Mouse (Mus musculus) cerebellum, postnatal 10 days (tissue): ENCODE data around the gene Mvk.

Experiments used
- DNase-seq, 2 experiments: peaks; one replicate each; pipeline ENCODE4 v3.0.0; 2021; ENCODE audit warnings: mixed read lengths in 2 of 2

Gene Mvk

DNA sequence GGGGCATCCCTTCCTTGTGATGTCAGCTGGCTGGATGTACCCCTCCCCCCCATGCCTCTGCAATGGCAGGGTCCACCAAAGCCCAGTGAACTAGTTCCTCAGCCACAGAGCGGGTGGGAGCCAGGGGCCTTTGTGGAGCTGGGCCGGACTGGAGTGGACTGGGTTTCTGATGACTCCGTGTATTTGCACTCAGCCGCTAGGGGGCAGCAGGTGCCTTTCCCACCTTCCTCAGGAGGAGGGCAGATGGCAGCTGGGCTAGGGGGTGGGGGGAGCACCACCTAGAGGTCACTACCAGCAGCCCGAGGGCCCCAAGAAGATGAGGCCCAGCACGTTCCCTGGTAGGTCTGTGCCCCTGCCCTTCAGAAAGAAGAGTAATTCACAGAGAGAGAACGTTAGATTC, 17.2 kb downstream of the Mvk start:
- peak; percentile 92 to 94 for DNase-seq

DNA sequence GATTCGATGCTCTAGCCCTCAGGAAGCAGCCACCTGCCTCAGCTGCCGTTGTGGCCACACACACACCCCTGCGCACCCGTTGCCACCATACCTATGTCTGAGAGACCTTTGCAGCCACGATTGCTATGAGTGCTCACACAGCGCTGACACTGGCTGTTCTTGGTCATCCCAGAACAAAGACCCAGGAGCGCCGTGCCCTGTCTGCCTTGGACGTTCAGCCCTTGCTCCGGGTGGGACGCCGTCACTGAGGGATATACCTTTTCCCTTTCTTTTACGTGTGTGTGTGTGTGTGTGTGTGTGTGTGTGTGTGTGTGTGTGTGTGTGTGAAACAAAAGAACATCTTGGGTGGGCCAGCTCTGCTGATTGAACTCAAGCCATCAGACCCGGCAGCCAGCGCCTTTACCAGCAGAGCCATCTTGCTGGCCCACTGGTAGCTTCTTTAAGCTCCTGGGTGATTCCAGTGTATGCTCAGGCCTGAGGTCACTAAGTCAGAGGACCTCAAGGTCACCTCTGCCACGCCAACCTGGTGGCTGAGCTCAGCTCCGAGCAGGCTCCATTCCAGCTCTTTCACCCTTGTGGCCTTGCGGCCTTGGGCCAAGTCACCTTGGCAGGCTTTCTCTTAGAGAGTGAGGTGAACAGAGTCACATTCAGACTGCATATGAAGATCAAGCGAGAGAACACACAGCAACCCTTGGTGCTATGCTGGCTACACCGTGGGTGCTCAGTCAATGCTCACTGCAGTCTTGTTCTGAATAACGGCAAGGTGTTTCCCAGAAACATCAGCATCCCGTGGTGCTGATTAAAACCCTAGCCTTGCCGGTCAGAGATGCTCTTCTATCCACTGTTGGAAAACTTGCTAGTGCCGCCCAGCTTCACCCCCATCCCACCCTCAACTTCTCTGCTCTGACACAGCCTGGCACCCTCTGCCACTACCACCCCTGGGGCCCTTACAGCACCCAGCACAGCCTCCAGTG, 18.3 kb downstream of the Mvk start:
- peak; percentile 41 to 57 for DNase-seq

DNA sequence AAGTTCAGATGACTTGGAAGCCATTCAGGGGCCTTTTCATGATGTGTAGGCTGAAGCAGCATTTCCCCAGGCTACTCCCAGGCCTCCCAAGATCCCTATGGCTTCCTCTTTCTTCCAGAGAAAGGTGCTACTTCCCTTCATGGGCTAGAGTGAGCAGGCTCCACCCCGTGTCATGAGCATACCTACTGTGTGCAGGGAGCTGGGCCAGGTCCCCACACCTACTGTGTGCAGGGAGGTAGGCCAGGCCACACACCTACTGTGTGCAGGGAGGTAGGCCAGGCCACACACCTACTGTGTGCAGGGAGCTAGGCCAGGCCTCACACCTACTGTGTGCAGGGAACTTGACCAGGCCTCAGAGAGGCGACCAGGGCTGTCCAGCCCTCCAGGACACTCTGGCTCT, 20.5 kb downstream of the Mvk start:
- no peak for DNase-seq

DNA sequence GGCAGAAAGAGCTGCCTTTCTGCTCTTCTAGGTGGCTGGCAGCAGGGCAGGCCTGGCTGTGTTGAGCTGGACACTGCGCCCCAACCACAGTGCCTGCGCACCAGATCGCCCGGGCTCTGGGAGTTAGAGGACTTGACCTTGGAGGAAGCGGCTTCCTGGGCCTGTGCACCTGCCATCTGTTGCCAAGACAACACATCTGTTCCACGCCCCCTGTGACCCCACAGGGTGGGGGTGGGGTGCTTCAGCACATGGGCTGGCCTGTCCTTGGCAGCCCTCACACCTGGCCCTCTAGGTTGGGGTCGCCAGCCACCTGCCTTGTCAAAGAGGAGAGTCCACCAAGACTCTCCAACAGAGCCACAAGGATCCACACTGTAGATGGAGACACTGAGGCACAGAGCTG, 21.6 kb downstream of the Mvk start:
- DNase-seq: no peak

DNA sequence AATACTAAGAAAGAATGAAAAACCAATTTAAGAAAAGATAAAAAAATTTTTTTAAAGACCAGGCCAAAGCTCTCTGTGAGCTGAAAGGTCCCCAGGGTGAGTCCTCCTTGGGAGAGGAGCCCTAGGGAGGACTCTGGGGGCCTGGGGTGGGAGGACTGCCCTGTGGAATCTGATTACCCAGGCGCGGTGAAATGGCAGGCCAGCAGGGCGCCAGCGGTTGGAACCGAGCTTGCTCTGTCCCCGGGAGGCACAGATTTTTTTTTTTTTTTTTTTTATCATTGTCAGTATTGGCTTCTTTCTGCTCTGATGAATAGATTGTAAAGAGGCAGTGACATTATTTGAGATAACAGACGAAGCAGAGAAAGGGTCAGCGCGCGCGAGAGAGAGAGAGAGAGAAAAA, 22.9 kb downstream of the Mvk start:
- DNase-seq: peak in 1 of 2 experiments; percentile 50

DNA sequence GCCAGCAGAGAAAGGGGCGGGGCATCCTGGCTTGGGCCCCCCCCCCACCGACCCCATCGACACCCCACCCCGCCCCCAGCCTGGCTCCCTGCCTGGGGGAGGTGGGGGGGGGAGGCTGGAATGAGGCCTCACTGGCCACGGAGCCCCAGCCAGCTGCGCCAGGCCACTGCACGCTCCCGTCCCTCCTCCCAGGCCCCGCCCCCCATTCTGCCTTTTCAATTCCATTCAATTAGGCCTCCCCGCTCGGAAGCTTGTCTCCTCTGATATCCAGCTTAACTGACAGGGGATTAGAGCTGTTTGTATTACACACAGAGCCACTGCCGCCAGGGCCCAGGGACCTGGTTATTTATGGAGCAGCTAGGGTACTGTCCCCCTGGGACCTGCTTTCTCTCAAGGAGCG, 23.4 kb downstream of the Mvk start:
- peak; percentile 87 to 90 for DNase-seq

DNA sequence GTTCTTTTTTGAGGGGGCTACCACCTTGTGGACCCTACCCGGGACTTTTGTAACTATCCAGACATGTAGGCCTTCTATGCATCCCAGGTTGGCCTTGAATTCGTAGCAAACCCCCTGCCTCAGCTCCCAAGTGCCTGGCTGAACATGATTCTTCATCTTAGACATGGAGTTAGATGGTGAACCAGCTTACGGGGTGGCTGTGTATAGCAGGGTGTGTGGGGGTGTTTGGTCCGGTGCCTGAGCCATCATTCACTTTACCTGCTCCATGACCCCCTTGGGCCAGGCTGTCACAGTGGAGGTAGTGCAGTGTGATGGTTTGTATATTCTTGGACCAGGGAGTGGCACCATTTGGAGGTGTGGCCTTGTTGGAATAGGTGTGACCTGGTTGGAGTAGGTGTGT, 23.9 kb downstream of the Mvk start:
- DNase-seq: no peak

DNA sequence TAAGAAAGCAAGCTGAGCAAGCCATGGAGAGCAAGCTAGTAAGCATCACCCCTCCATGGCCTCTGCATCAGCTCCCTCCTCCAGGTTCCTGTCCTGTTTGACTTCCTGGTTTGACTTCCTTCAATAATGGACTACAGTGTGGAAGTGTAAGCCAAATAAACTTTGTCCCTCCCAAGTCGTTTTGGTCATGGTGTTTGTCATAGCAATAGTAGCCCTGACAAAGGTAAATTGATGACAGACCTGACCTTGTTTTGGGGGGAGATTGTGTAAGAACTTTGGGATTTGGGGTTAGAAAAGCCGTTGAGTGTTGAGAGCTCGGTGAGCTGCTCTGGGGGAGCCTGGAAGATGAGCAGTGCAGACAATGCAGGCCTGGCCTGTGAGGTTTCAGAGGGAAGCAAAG, 26.3 kb downstream of the Mvk start:
- no peak for DNase-seq

DNA sequence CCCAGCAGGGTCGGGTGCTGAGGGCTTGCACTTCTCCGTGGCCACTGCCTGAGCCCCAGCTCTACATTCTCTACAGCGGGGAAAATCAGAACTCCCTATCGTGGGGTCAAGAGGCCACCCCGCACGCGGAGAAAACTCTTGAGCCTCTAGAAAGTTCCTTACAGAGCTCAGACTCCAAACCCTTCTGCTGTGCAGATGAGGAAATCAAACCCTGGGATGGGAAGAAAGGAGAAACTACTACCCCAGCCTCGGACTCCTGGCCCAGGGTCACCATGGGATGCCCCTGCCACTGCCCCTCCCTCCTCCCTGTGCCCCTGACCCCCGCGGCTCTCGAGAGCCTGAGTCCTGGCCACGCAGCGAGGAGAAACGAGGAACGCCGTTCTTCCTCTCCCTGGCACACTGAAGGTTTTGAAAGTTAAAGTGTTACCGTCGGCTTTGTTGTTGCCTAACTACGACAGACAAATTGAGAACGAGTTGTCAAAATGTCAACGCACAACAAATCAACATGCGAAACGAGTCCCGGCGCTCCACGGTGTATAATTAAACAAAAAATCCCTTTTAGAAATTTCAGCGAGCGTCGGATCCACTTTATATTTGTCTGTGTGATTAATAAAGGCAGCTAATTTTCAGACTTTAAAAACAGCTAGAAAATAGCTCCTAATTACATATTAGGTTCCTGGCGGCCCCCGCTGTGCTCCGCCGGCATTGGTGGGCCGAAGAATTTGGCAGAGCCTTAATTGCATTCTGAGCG, 30.8 kb downstream of the Mvk start:
- DNase-seq: no peak

DNA sequence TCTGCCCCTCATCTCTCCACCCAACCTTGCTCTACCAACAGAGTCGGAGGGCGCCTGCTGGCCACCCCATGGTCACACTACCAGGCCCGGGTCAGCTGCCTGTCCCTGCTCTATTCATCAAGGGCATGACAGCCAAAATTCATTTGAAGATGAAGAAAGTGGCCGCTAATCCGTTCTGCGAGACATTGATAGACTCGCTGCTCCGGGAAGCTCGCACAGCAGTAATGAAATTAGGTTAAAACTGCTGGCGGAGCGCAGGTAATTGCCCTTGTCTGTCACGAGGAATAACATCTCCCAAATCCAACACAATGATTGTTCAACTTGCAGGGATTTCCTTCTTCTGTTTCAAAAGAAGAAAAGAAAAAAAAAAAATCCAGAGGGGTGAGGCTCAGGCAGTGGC, 34.2 kb downstream of the Mvk start:
- DNase-seq: no peak

DNA sequence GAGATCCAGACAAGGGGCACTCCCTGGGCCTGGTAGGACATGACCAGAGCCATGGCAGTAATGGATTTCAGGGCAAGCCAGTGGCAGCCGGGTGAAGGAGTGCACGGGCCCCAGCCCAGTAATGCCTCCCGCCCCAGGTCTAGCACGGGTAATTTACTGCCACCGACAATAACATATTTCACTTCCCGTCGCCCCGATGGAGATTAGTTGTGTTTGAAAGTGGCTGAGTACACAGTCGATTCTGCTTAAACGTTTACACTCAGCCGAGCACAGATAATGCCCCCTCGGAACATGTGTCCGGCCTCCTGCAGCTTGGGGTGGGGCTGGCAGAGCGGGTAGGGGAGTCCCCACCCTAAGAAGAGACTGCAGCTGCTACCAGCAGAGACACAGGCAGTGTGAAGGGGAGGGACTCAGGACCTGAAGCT, 38.5 kb downstream of the Mvk start:
- no peak for DNase-seq

DNA sequence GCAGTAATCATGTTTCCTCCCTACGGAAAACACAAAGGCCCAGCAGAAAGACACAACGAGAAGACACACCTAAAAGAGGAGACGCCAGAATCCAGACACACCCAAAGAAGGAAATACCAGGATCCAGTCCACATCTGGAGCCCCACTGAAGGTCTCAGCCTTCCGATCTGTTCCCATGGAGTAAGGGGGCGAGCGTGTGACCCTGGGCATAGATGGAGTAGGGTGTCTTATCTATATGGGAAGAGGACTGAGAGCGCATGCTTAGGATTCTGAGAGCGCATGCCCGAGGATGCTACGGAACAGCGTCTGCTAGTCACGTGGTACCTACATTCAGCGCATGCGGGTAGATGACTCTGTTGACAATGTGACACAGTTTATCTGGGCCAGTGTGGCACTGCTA, 41.6 kb downstream of the Mvk start:
- no peak for DNase-seq

DNA sequence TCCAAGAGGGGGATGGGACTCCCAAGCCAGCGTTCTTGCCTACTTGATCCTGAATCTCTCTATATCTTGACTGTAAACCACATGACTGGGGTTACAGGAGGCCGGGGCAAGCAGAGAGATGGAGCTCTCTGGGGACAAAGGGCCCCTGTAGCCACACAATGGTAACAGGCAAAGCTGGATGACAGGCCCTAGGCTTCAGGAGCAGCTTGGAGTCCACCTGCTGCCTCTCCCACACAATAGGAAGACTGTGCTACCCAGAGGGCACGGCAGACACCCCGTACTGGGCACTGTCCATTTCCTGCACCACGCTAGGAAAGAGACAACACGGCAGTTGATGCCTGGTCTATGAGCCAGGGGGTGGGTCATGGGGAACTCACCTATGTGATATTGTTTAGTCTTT, 45.5 kb downstream of the Mvk start:
- no peak for DNase-seq

DNA sequence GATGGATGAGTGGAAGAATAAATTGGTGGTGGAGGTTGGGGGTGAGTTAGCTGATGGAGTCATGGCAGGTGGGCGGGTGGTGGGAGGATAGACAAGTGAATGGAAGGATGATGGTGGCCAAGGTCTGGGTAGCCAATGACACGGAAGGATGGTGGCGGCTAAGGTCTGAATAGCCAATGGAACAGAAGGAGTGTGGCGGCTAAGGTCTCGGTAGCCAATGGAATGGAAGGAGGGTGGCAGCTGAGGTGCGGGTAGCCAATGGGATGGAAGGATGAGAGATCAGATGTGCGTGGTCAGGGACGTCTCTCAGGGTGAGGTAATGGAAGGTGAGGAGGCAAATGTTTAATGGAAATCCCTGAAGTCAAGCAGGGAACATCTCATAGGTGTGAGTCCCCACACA, 46.2 kb downstream of the Mvk start:
- no peak for DNase-seq

DNA sequence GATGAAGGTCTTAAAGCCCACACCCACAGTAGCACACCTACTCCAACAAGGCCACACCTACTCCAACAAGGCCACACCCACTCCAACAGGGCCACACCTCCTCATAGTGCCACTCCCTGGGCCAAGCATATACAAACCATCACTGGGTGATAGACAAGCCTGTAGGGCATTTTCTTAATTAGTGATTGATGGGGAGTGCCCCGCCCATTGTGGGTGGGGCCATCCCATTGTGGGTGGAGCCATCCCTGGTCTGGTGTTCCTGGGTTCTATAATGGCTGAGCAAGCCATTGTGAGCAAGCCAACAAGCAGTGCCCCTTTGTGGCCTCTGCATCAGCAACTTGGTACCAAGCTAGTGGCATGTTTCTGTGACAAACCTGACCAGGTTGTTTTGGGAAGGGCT, 50.7 kb downstream of the Mvk start:
- DNase-seq: no peak

DNA sequence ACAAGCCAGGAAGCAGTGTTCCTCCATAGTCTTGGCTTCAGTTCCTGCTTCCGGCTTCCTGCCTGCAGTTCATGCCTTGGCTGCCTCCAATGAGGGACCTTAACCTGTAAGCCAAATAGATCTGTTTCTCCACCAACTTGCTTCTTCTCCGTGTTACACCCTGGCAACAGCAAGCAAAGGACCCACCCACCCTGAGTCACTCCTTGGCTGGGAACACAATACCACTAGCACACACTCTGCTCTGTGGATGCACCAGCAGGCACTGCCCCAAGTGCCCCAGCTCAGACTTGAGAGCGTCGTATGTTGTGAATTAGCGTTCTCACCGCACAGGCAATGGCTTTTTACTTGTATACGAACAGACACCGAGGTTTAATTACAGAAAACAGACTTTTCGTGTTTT, 57.2 kb downstream of the Mvk start:
- DNase-seq: no peak

DNA sequence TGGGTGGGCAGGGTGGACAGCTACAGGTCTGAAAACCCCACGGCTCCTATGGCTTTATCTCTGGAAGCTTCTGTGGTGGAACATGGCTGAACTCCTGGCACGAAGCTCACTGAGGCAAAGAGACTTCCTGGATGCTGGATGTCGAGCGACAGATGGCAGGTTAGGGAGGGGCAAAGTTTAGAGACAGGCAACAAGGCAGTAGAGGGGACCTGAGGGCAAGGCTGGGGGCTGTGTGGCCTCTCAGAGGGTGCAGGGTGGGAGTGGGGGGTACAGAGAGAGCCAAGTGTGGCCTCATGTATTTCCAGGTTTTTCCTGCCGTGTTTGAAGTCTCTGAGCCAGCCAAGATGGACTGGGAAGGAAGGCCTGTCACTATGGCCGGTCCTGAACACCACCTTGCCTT, 60.8 kb downstream of the Mvk start:
- no peak for DNase-seq

DNA sequence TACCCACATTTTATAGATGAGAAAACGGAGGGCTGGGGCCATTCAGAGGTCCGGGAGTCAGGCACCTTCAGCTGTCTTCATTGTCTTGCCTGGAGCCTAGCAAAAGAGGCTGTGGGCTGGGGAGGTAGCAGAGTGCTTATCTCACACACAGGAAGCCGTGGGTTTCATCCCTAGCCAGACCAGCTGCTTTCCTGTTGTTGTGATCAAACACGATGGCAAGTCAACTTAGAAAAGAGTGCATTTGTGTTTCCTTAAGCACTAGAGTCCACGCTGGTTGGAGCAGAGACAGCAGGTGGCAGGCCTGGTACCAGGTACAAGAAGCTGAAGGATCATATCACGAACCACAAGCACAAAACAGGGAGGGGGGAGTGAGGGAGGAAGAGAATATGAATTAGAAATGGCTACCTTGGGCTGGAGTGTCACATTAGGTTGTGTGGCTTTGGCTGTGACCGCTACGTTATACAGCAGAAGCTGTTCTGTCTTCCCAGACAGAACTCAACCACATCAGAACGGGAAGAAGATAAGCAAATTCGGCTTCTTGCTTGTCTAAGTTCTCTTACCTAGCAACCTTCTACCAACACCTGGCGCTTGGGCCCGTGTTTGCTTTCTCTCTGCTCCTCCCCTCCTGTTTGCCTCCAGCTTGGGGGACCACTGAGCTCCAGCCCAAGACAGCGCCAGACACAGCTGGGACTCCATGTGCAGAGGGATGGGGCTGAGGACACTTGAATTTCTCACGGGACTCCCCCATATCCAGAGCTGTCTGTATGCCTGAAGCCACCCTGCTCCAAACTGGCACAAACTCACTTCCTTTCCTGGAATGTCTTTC, 61.4 kb downstream of the Mvk start:
- no peak for DNase-seq

DNA sequence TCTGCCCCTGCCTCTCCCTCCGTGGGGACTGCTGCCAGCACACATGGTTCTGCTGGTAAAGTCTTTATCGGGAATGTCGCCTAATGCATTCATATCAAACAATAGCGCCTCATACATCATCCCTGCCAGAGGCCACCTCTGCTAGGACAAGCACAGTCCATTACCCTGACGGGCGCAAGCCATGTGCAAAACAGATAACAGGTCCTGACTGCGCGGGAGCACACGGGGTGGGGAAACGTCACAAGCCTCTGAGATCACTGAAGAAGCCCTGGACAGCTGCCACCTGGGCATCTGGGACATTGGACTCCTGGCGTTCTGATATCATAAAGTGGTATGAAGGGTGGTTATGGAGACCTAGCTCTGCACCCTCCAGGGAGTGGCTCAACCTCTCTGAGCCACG, 63.3 kb downstream of the Mvk start:
- peak; percentile 45 to 49 for DNase-seq

DNA sequence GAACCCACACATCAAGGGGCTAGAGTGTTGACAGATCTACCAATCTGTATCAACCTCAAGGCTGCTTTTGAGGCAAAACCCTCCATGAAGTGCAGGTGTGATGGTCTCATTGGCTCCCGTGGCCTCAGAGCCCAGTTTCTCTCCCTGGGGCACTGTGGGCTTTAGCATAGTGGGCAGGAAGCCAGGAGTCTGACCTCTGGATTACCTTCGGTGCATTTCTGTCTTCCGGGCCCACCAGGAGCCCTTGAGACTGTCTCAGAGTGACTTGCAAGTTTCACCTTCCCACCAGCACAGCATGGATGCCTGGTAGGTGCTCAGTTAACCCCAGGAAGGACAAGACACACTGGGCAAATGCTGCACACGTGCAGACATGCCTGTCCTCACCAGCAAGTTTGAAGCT, 63.9 kb downstream of the Mvk start:
- peak; percentile 26 for DNase-seq

DNA sequence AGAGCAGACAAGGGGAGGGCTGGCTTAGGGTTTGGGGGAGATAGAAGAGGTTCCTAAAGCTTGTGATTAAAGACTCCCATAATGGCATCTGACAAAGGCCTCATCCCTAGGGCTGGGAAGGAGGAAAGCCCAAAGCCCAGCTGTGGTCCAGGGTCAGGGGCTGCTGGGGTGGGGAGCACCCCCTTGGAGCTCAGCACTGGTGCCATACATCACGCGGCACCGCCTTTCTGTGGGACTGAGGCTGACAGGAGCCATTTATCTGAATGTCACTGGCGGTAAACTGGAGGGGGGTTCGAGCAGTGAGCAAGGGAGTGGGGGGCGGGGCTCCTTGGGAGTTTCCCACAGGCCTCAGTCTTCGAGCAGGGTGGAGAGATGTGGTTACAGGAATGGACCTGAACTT, 65.4 kb downstream of the Mvk start:
- DNase-seq: no peak
